Mouse (Mus musculus): ENCODE results near the gene Tead1.

- TF ChIP-seq CTCF (IDR thresholded peaks at IDR 0.05; ENCODE audit: low read depth): no peak
- no peak for TF ChIP-seq EP300 (optimal IDR thresholded peaks at IDR 0.05)
Measured at GRCm38 (mm10) chr7:112938959-112939358, 259.8 kb downstream of the Tead1 start.
